Mouse (Mus musculus) brain, embryonic 14.5 days (tissue): ENCODE data around the gene Cyp1a2.

Experiments
- CTCF ChIP-seq: fragments of 200-500 bp; IDR thresholded peaks from 2 replicates; pipeline ENCODE4 v1.5.1; 2012; ENCODE audit warnings: inconsistent platforms, mild to moderate bottlenecking, moderate library complexity, borderline replicate concordance; ENCODE audit not compliant: insufficient read depth, insufficient read length; ENCODE audit errors: extremely low read depth
- POLR2A ChIP-seq: fragments of 200-500 bp; IDR thresholded peaks from 2 replicates; pipeline ENCODE4 v1.6.1; 2012; ENCODE audit warnings: mild to moderate bottlenecking, inconsistent platforms, borderline replicate concordance; ENCODE audit not compliant: poor library complexity, insufficient read depth, insufficient read length, severe bottlenecking; ENCODE audit errors: extremely low read depth

DNA sequence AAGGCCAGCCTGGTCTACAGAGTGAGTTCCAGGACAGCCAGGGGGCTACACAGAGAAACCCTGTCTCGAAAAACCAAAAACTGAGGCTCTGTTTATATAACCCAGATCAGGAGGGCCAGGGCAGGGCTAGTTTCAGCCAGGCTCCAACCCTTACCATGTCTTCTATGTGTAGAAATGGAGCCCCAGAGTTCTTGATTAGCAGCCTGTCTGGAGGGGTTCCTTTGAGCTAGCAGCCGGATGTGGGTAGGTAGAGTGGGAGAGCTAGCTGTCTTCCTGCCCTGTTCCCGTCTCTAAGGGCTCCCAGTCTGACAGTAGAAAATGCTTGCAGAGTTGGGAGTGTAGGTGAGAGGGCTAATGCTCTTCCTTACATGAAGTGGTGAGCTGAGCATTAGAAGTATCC is 16.4 kb downstream of the Cyp1a2 start:
- TF ChIP-seq CTCF = no peak
- no peak for TF ChIP-seq POLR2A
